Mouse (Mus musculus) embryonic facial prominence, embryonic 13.5 days (tissue): ENCODE results near the gene Dffb. TPM values are rescaled to one million over a fixed set of nuclear protein-coding genes. Genes with fewer than 3 reads are reported as not detected.
"Not testable (repeated sequence)": the region's sequence is repeated elsewhere in the genome, so short reads cannot be mapped to it uniquely, and the experiment has no call there.

ENCODE experiments used
- ATAC-seq: fragments of 200-750 bp; cut with Nextera tagmentation; 2 replicates; pipeline ENCODE4 v1.8.0; 2017; ENCODE audit warnings: low read depth; ENCODE audit not compliant: insufficient number of reproducible peaks, insufficient read depth, low FRiP score, low TSS enrichment
- H3K27ac ChIP-seq: fragments of 300-500 bp; sonication (generic); 2 replicates; pipeline ENCODE4 v1.5.1; 2015; ENCODE audit warnings: moderate library complexity, mild to moderate bottlenecking, inconsistent platforms
- H3K27me3 ChIP-seq: fragments of 300-500 bp; sonication (generic); 2 replicates; pipeline ENCODE4 v1.6.1; 2015; ENCODE audit warnings: mild to moderate bottlenecking, inconsistent platforms
- H3K36me3 ChIP-seq: fragments of 300-500 bp; sonication (generic); 2 replicates; pipeline ENCODE4 v1.6.1; 2015; ENCODE audit warnings: mild to moderate bottlenecking, inconsistent platforms
- H3K4me1 ChIP-seq: fragments of 300-500 bp; sonication (generic); 2 replicates; pipeline ENCODE4 v1.6.1; 2015; ENCODE audit warnings: inconsistent platforms
- H3K4me2 ChIP-seq: fragments of 300-500 bp; sonication (generic); 2 replicates; pipeline ENCODE4 v1.6.1; 2015; ENCODE audit warnings: moderate library complexity, mild to moderate bottlenecking, inconsistent platforms
- H3K4me3 ChIP-seq: fragments of 300-500 bp; sonication (generic); 2 replicates; pipeline ENCODE4 v1.5.1; 2015; ENCODE audit warnings: mild to moderate bottlenecking, inconsistent platforms
- H3K9ac ChIP-seq: fragments of 300-500 bp; sonication (generic); 2 replicates; pipeline ENCODE4 v1.6.1; 2015; ENCODE audit warnings: mild to moderate bottlenecking, inconsistent platforms
- H3K9me3 ChIP-seq: fragments of 300-500 bp; sonication (generic); 2 replicates; pipeline ENCODE4 v1.6.1; 2016; ENCODE audit warnings: inconsistent platforms
- WGBS: fragments of 180-500 bp; shearing (Covaris S2); methylation state at CpG from one replicate; pipeline ENCODE4 v1.1.7; 2015; ENCODE audit warnings: mixed read lengths; 5-methylcytosine and 5-hydroxymethylcytosine counted together
- polyA plus RNA-seq: library from polyadenylated mRNA; unstranded; fragments of >200 nt; fragmentation: Nextera tagmentation; extraction: Ambion mirVana; gene quantifications from 2 replicates; pipeline ENCODE4 v1.2.1, GENCODE M21; 2015

The Dffb gene
- polyA plus RNA-seq, 1 experiment from 2014 or later = 15.4 TPM

GRCm38 (mm10) chr4:153929425-153929824 is 45.5 kb downstream of the Dffb start:
- Histone ChIP-seq H3K36me3 (no peaks in the 10 kb centered on the region), H3K9me3 (no peaks in the 10 kb centered on the region), H3K9ac (no peak overlapping the region), H3K27me3 (no peaks in the 10 kb centered on the region), H3K27ac (no peak overlapping the region), H3K4me2 (no peak overlapping the region), H3K4me1 (no peaks in the 10 kb centered on the region), H3K4me3 (no peak overlapping the region)
- ATAC-seq = no peak
- 67% methylated on average over 10 of the region's 10 CpGs for WGBS

GRCm38 (mm10) chr4:153928772-153929299 is 46.1 kb downstream of the Dffb start:
- H3K9me3 ChIP-seq = no peaks in the 10 kb centered on the region
- ATAC-seq = no peak
- no peaks in the 10 kb centered on the region for H3K36me3 ChIP-seq
- H3K27me3 ChIP-seq = no peaks in the 10 kb centered on the region
- H3K27ac ChIP-seq = no peak overlapping the region
- no peak overlapping the region for H3K4me2 ChIP-seq
- H3K4me3 ChIP-seq = no peak overlapping the region
- WGBS = 85% methylated on average over 11 of the region's 11 CpGs
- H3K4me1 ChIP-seq = no peaks in the 10 kb centered on the region
- no peak overlapping the region for H3K9ac ChIP-seq

GRCm38 (mm10) chr4:153922090-153922489 is 52.8 kb downstream of the Dffb start:
- H3K36me3 ChIP-seq, H3K4me3 ChIP-seq, H3K4me1 ChIP-seq, H3K9me3 ChIP-seq, H3K4me2 ChIP-seq, H3K27ac ChIP-seq, ATAC-seq, H3K9ac ChIP-seq: not testable (repeated sequence)
- H3K27me3 ChIP-seq = peaks cover 16% of the 10 kb centered on the region
- 43% methylated on average over 4 of the region's 4 CpGs for WGBS

- Histone ChIP-seq H3K4me3 (no peak overlapping the region), H3K27ac (no peak overlapping the region), H3K9me3 (no peaks in the 10 kb centered on the region), H3K9ac (no peak overlapping the region), H3K4me2 (no peak overlapping the region), H3K27me3 (peaks cover 16% of the 10 kb centered on the region), H3K4me1 (no peaks in the 10 kb centered on the region), H3K36me3 (no peaks in the 10 kb centered on the region)
- no peak for ATAC-seq
- 62% methylated on average over 9 of the region's 9 CpGs for WGBS
These were observed 54.3 kb downstream of the Dffb start for GRCm38 (mm10) chr4:153920517-153921233.

- no peak overlapping the region for H3K9ac ChIP-seq
- H3K4me2 ChIP-seq = no peak overlapping the region
- no peak overlapping the region for H3K27ac ChIP-seq
- peaks cover 16% of the 10 kb centered on the region for H3K27me3 ChIP-seq
- no peaks in the 10 kb centered on the region for H3K36me3 ChIP-seq
- ATAC-seq = no peak
- H3K9me3 ChIP-seq = no peaks in the 10 kb centered on the region
- H3K4me1 ChIP-seq = no peaks in the 10 kb centered on the region
- WGBS = 51% methylated on average over 8 of the region's 8 CpGs
- no peak overlapping the region for H3K4me3 ChIP-seq
These were observed 57.0 kb downstream of the Dffb start for GRCm38 (mm10) chr4:153917773-153918500.

Other genes with a start within 250 kb of the Dffb start
- gene A430005L14Rik, start 17.9 kb downstream of the Dffb start, polyA plus RNA-seq = 76.2 and 82.0 TPM in 2 replicates
- gene Cep104, start 68 bp upstream of the Dffb start, polyA plus RNA-seq = 17.2 and 17.9 TPM in 2 replicates
- gene Lrrc47, start 36.6 kb upstream of the Dffb start, polyA plus RNA-seq = 20.1 and 21.4 TPM in 2 replicates
- gene Smim1, start 51.1 kb upstream of the Dffb start, polyA plus RNA-seq = 12.5 and 16.8 TPM in 2 replicates
- gene Ccdc27, start 67.6 kb upstream of the Dffb start, polyA plus RNA-seq = not detected in 2 replicates
- 4.5 and 5.7 TPM in 2 replicates for gene Trp73, start 165.1 kb upstream of the Dffb start, polyA plus RNA-seq
- 44.1 and 44.9 TPM in 2 replicates for gene Wrap73, start 167.2 kb upstream of the Dffb start, polyA plus RNA-seq
- 129 and 140 TPM in 2 replicates for gene Tprgl, start 185.5 kb upstream of the Dffb start, polyA plus RNA-seq
- gene Megf6, start 195.6 kb upstream of the Dffb start, polyA plus RNA-seq = 99.7 and 104 TPM in 2 replicates